Mouse (Mus musculus): ENCODE results near the gene Ush2a.

Gene Ush2a

GRCm38 (mm10) chr1:188770828-188771227, 509.0 kb downstream of the Ush2a start:
- no peak for DNase-seq (ENCODE audit: low spot score in 2 of 2)

- no peak for DNase-seq (ENCODE audit: low spot score in 2 of 2)
These were observed 510.9 kb downstream of the Ush2a start for GRCm38 (mm10) chr1:188772516-188773229.

- DNase-seq (ENCODE audit: low spot score in 2 of 2): no peak
These were observed 511.8 kb downstream of the Ush2a start for GRCm38 (mm10) chr1:188773631-188774030.

- DNase-seq (ENCODE audit: low spot score in 2 of 2): peak in 1 of 2 experiments; percentile 24
These were observed 515.8 kb downstream of the Ush2a start for GRCm38 (mm10) chr1:188777556-188778161.

GRCm38 (mm10) chr1:188785056-188785455, 523.2 kb downstream of the Ush2a start:
- no peak for DNase-seq (ENCODE audit: low spot score in 2 of 2)

GRCm38 (mm10) chr1:188805069-188805468, 543.2 kb downstream of the Ush2a start:
- DNase-seq (ENCODE audit: low spot score in 2 of 2): no peak

GRCm38 (mm10) chr1:188805852-188806251, 544.0 kb downstream of the Ush2a start:
- DNase-seq (ENCODE audit: low spot score in 2 of 2): no peak

- DNase-seq (ENCODE audit: low spot score in 2 of 2): no peak
These were observed 548.8 kb downstream of the Ush2a start for GRCm38 (mm10) chr1:188810631-188811030.

GRCm38 (mm10) chr1:188815072-188815471, 553.2 kb downstream of the Ush2a start:
- no peak for DNase-seq (ENCODE audit: low spot score in 2 of 2)

- no peak for DNase-seq (ENCODE audit: low spot score in 2 of 2)
These were observed 562.4 kb downstream of the Ush2a start for GRCm38 (mm10) chr1:188824195-188824594.

GRCm38 (mm10) chr1:188824878-188825532, 563.2 kb downstream of the Ush2a start:
- no peak for DNase-seq (ENCODE audit: low spot score in 2 of 2)

GRCm38 (mm10) chr1:188830527-188831407, 568.9 kb downstream of the Ush2a start:
- DNase-seq (ENCODE audit: low spot score in 2 of 2): no peak

GRCm38 (mm10) chr1:188833906-188834305, 572.1 kb downstream of the Ush2a start:
- no peak for DNase-seq (ENCODE audit: low spot score in 2 of 2)

GRCm38 (mm10) chr1:188834770-188835169, 572.9 kb downstream of the Ush2a start:
- no peak for DNase-seq (ENCODE audit: low spot score in 2 of 2)

GRCm38 (mm10) chr1:188837613-188838295, 575.9 kb downstream of the Ush2a start:
- no peak for DNase-seq (ENCODE audit: low spot score in 2 of 2)

GRCm38 (mm10) chr1:188847242-188847641, 585.4 kb downstream of the Ush2a start:
- no peak for DNase-seq (ENCODE audit: low spot score in 2 of 2)

GRCm38 (mm10) chr1:188852776-188853175, 591.0 kb downstream of the Ush2a start:
- DNase-seq (ENCODE audit: low spot score in 2 of 2): no peak

GRCm38 (mm10) chr1:188854240-188854639, 592.4 kb downstream of the Ush2a start:
- DNase-seq (ENCODE audit: low spot score in 2 of 2): no peak

GRCm38 (mm10) chr1:188855034-188855433, 593.2 kb downstream of the Ush2a start:
- no peak for DNase-seq (ENCODE audit: low spot score in 2 of 2)

- DNase-seq (ENCODE audit: low spot score in 2 of 2): no peak
These were observed 597.9 kb downstream of the Ush2a start for GRCm38 (mm10) chr1:188859718-188860117.

- no peak for DNase-seq (ENCODE audit: low spot score in 2 of 2)
These were observed 604.1 kb downstream of the Ush2a start for GRCm38 (mm10) chr1:188865881-188866280.
